Mouse (Mus musculus): Measurements from ENCODE around the gene Aida.
"Not testable (repeated sequence)": the region's sequence is repeated elsewhere in the genome, so short reads cannot be mapped to it uniquely, and the experiment has no call there.

The Aida gene

GRCm38 (mm10) chr1:183315783-183316182, 19.4 kb downstream of the Aida start:
- DNase-seq (ENCODE audit: low read depth in 1 of 2, low spot score in 2 of 2): no peak

GRCm38 (mm10) chr1:183320708-183321107, 24.3 kb downstream of the Aida start:
- no peak for DNase-seq (ENCODE audit: low read depth in 1 of 2, low spot score in 2 of 2)

- not testable (repeated sequence) for DNase-seq (ENCODE audit: low read depth in 1 of 2, low spot score in 2 of 2)
Measured at GRCm38 (mm10) chr1:183322496-183322895, 26.1 kb downstream of the Aida start.

DNA sequence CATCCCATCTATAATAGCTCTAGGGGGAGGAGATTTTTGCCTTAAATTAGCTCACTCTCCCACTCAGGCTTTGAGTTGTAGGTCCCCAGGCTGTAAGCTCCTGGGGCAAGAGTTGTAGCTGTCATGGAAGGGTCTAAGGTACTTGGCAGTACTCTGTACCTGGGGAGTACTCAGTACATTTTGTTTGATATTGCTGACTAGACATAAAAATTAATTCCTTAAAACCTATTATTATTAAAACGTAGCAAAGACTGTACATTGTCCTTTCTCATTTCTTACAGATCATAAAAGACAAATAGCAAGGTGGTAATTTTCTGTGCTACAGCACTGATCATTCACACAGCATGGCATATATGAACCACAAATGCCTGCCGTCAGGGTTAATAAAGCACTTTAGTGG, 27.5 kb downstream of the Aida start:
- no peak for DNase-seq (ENCODE audit: low read depth in 1 of 2, low spot score in 2 of 2)

DNA sequence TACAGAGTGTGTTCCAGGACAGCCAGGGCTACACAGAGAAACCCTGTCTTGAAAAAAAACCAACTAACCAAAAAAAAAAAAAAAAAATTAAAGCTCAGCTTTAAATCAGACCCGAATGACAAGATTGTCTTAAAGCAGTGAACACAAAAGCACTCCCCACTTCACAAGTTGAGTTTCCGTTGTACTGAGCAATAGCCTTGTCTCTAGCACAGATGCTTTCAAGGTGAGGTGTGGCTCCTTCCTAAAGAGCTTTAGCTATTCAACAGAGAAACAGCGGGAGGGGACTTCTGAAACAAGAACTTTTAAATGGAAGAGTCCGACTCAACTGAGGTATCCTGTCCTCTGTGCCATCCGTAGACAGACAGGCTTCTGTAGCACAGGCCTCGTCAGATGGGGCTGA, 28.0 kb downstream of the Aida start:
- no peak for DNase-seq (ENCODE audit: low read depth in 1 of 2, low spot score in 2 of 2)

- DNase-seq (ENCODE audit: low read depth in 1 of 2, low spot score in 2 of 2): no peak
Measured at GRCm38 (mm10) chr1:183327171-183327570, 30.8 kb downstream of the Aida start.

DNA sequence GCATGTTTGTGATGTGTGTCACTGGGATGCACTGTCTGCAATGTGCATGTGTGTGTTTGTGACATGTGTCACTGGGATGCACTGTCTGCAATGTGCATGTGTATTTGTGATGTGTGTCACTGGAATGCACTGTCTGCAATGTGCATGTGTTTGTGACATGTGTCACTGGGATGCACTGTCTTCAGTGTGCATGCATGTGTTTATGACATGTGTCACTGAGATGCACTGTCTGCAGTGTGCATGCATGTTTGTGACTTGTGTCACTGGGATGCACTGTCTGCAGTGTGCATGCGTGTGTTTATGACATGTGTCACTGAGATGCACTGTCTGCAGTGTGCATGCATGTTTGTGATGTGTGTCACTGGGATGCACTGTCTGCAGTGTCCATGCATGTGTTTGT, 46.5 kb downstream of the Aida start:
- not testable (repeated sequence) for DNase-seq (ENCODE audit: low read depth in 1 of 2, low spot score in 2 of 2)

- DNase-seq (ENCODE audit: low read depth in 1 of 2, low spot score in 2 of 2): peak; percentile 66 to 83
Measured at GRCm38 (mm10) chr1:183344886-183345816, 48.8 kb downstream of the Aida start.

DNA sequence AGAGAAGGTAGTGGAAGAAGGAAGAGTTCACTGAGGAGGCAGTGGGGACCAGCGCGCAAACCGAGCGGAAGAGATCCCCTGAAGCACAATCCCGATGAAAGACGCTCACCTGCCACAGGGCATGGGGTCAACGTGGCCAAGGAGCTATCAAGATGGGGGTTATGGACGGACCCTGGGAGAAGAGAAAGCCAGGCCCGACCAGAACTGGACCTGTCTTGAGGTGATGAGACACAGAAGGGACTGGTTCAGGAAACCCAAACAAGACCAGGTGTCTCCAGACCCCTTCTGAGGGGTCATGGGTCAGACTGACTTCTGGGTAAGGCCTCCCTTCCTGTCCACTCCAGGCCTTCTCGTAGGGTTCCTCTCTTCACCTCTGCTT, 49.4 kb downstream of the Aida start:
- no peak for DNase-seq (ENCODE audit: low read depth in 1 of 2, low spot score in 2 of 2)

DNA sequence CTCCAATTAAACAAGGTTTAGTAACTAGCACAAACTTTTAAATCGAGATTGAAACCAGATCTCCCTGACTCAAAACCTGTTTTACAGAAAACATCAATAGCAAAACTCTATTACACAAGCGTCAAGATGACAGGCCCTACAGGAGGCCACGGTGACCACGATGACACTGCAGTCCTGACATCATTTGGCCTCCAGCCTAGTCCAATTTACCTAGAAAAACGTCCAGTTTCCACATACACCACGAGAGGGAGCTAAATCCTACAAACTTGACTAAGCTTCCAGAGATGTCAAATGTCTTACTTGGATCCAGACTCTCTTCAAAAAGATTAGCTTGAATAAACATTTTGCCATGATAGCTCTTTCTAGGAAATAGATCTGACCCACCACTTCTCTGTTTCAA, 53.5 kb downstream of the Aida start:
- DNase-seq (ENCODE audit: low read depth in 1 of 2, low spot score in 2 of 2): peak; percentile 42 to 50

DNA sequence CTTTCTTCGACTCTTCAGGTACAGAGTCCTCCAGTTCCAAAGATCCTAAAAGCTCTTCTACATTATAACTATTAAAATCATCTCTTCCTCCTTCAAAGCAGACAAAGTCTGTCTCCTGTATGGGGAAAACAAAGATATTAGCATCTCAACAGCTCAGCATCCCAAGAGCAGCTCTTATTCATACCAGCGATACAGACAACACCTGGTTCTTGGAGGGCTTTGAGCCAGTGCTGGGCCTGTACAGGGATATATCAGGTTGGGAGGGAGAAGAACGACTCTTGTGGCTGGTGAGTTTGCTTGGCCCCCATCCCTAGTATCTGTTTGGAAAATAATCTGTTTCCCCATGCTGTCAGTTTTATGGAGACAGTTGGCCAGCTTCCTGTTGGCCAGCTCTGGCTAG, 62.5 kb downstream of the Aida start:
- no peak for DNase-seq (ENCODE audit: low read depth in 1 of 2, low spot score in 2 of 2)

- DNase-seq (ENCODE audit: low read depth in 1 of 2, low spot score in 2 of 2): no peak
Measured at GRCm38 (mm10) chr1:183362301-183362700, 65.9 kb downstream of the Aida start.

GRCm38 (mm10) chr1:183362729-183363576, 66.6 kb downstream of the Aida start:
- DNase-seq (ENCODE audit: low read depth in 1 of 2, low spot score in 2 of 2): no peak

DNA sequence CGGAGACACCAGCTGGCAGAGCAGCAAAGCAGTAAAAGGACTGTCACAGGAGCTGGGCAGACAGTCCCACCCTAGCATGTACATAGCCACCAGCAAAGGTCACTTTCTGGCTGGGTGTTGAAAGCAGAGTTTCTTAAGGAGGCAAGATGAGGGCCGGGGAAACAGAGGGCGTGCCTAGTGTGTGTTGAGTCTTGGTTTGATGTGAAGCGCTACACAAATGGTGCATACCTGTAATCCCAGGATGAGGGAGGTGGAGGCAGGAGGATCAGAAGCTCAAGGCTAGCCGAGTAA, 67.1 kb downstream of the Aida start:
- no peak for DNase-seq (ENCODE audit: low read depth in 1 of 2, low spot score in 2 of 2)

GRCm38 (mm10) chr1:183366361-183366760, 70.0 kb downstream of the Aida start:
- no peak for DNase-seq (ENCODE audit: low read depth in 1 of 2, low spot score in 2 of 2)

GRCm38 (mm10) chr1:183368601-183369400, 72.4 kb downstream of the Aida start:
- DNase-seq (ENCODE audit: low read depth in 1 of 2, low spot score in 2 of 2): peak in 1 of 2 experiments; percentile 10

- DNase-seq (ENCODE audit: low read depth in 1 of 2, low spot score in 2 of 2): peak; percentile 73 to 85
Measured at GRCm38 (mm10) chr1:183369427-183370014, 73.1 kb downstream of the Aida start, which contains the start of gene Mia3. TSS of gene Mia3 (minus strand) at chr1:183369553.

GRCm38 (mm10) chr1:183374728-183375127, 78.3 kb downstream of the Aida start:
- no peak for DNase-seq (ENCODE audit: low read depth in 1 of 2, low spot score in 2 of 2)
